Mouse (Mus musculus) kidney, postnatal 4 days (tissue): ENCODE data around the gene Ptgfr.

ENCODE experiments used
- DNase-seq, 2 experiments: peaks; one replicate each; pipeline ENCODE4 v3.0.0; 2021; ENCODE audit warnings: mixed read lengths in 2 of 2

Ptgfr gene

DNA sequence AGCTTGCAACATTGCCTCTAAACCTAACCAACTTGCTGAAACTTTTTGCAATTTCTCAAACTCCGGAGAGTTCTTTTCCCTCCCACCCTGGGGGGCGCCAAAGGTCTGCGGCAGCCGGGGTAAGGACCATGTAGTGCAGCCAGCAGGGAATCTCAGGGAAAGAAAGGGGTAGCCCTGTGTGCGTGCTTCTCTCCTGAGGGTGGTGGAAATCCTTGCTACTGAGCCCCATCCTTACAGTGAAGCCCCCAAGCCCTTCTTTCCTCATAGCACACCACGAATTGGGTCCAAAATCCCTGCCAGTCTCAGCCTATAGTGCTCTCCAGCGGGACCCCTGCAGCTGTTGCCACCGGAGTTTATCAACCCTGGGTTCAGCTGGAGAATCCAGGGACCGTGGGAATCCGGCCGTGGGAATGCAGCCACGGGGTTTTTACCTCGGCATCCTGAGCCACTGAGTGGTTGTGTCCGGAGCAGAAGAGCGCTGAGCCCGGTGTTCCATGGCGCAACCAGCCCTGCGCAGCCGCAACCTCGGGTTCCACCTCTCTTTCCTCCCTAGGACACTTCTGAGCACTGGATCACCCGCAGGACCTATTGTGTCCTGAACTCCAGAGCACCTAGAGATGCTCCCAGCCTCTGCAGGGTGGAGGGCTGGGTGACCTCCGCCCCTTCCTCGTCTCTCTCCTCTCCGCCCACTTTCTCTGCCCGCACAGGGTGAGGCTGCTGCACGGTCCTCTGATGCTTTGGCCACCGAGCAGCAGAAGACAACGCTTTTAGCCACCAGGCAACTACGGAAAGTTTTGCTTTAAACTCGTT, at the start of gene Ptgfr:
Gene Ptgfr (minus strand): TSS at position 760 of the 810 bp plus-strand sequence.
- DNase-seq: peak; percentile 81 to 85

DNA sequence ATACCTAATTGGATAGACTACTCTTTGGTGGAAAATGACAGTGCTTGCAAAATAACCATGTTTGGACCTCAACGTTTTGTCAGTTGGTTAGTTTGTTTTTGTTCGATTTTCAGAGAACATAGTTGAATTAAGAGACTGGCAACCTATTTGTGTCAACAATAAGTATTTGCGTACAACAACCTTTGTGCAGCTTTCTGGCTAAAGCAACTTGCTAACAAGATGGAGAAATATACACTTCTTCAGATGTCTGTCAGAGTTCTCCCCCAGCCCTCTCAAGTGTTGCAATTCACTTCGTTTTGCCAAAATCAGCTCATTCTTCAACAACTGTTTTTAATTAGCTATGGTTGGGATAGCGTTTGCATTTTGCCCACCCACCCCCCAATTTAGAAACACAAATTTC, 46.5 kb upstream of the Ptgfr start:
- DNase-seq: no peak

DNA sequence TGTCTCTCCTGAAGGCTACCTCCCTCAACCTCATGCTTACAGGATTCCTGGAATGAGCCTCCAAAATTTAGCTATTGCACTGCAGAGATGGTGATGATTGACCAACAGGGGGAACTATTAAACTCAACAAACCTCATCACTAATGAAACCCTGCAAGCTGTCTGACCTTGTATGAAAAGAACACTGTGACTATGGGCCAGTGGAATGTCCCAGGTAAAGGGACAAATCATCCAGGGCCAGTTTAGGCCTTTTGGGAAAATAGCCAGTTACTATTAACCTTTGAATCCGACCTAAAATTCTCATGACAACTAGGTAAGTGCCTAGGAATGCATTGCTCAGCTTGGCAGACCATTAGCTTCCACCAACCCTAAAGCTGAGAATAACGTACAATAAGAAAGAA, 42.6 kb upstream of the Ptgfr start:
- DNase-seq: no peak

DNA sequence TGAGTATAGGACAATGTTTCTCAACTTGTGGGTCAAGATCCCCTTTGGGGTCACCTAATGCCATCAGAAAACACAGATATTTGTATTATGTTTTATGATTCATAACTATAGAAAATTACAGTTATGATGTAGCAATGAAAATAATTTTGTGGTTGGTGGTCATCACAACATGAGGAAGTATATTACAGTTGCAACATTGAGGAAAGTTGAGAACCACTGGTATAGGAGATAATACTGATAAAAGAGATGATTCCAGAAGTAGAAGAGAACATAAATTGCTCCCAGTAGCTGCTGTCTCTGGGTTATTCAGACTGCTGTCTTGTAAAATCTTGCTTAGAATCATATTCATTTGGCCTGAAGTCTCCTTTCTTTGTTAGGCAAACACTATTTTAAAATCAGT, 31.5 kb upstream of the Ptgfr start:
- no peak for DNase-seq

DNA sequence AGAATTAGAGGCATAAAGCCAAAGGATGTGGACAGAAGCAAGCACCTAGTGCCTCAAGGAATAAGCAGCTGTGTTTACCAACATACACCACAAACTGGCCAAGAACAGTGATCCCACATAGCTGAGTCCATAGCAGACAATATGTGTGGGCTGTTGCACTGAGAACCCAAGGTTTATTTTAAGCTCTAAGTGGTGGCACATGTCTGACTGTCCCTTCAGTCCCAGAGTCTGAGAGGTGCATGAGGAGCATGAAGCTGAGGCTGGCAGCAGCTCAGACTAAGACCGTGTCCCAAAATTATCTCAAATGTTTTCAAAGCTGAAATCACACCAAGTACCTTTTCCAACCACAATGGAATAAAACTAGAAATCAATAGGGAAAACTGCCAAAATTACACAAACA, 13.9 kb upstream of the Ptgfr start:
- DNase-seq: no peak

DNA sequence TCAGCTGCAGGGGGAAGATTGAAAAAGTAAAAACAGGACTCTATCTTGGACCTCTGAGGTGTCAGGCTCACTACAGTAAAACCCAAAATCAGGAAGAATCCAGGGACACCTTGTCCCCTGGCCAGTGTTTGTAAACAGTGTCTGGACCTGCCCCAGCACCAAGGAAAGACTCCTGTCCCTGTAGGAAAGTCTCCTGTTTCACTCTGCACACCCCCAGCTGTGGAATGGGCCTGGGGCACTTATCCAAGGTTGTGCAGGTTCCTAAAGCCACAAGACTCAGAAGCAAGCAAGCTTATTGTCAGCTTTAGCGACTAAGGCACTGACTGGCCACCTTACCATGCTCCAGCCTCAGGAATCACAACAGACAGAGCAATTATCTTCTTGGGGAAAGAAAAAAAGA, 13.2 kb upstream of the Ptgfr start:
- DNase-seq: no peak

DNA sequence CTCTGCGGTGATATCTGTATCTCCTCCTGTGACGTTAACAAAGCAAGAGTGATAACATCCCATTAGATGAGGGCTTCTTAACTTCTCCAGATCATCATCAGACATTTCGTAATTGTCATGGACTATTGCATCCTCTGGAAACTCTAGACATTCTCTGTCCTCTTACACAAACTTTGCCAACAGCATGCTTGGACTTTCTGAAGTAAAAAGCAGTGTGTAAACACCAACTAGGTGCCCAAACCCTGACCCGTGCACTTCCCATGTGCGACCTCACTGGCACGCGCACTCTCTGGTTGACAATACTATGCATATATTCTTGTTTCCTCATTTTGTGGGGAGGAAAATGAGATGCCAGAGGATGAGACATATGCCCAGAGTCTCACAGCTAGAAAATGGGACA, 8.9 kb upstream of the Ptgfr start:
- no peak for DNase-seq

DNA sequence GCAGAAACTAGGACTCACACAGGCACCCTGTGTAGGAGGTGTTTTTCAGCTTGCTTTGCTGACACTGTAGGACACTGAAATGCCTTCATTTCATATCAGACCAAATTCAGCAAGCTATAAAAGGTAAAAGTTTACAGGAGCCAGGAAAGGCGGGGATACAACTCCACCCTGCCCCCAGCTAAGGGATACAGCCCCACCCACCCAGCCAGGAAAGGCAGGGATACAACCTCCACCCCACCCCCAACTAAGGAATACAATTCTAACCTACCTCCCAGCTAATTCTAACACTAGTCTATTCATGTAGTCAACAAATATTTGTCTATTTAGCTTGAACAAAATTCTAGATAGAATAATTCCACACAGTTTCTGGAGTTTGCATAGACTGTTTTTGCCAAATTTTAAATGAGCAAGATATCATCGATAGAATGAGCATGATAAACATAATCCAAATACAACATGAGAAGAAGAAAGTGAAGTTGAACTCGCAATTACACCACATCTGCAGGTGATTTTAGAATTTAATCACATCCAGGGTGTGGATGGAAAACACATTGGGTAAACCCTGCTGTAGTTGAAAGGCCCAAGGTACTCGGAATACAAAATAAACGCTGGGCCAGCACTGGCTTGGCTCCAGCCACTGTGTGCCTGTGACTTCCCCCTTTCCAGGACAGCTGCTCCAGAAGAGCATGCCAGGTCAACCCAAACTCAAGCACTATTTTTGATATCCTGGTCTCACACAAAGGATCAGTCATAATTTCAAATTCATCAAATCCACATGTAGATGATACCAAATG, 7.1 kb upstream of the Ptgfr start:
- no peak for DNase-seq

DNA sequence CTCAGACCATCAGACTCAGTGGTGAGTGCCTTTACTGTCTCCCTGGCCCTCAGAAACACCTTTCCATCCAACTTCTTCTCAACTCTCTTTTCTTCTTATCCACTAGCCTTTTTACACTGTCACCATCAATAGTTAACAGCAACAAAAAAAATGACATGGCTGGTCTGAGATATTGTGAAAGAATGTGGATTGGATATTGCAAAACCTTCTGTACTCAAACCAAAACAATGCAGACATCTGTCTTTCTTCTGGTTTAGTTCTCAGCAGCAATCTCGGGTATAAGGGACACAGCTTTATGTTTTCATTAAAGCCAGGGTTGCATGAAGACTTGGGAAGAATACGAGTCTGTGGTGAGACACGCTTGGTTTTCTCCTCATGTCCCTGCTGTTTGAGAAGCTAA, 3.3 kb upstream of the Ptgfr start:
- no peak for DNase-seq

DNA sequence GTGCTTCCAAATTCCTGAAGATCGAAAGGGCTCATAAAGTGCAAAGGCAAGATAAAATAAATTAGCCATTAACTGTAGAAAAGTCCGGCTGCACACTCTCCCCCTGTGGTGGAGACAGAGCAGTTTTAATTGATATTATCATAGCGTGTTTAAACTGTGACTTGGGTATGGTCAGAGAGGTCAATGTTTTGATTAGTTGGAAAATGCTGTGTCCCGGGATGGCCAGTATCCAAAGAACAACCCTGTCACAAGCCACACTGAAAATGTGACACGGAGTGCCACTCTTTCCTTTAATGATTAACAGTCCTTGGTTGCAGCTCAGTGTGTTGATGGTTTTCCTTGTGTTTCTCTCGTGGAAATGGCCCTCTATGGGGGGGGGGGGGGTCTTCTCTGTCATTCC, 942 bp upstream of the Ptgfr start:
- DNase-seq: peak in 1 of 2 experiments; percentile 22

DNA sequence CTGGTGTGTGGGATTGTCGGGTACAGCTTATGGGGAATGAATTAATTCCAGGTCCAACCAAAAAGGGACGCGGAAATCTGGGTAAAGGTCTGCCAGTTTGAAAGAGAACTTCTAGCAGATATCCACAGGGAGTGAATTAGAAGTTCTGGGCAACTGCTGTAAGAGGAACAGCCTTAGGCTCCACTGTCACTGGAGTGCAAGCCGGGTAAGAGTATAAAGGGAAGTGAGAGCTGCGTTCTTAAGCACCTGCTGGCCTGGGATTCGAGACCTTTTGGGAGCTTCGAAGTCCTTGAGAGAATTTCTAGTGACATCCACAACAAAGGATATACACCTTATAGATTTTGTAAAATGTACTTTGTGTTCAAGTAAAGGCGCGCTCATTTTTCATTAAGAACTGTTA, 319 bp upstream of the Ptgfr start:
- no peak for DNase-seq

DNA sequence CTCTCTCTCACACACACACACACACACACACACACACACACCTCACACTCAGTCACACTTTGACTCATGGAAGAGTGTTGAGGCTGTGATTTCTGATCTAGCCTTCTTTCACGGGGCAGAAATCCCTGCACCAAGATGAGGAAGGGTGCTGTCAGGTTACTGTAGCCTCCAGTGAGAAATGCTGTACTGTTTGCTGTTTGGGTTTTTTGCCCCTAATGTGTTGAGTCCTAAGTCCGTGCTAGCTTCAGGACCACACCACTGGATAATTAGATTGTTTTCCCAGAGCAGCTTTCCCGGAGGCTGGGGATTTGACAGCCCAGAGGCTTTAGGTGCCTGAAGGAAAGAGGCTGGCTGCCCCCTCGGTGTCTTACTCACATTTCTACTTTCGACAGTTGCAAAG, 979 bp downstream of the Ptgfr start:
- no peak for DNase-seq

DNA sequence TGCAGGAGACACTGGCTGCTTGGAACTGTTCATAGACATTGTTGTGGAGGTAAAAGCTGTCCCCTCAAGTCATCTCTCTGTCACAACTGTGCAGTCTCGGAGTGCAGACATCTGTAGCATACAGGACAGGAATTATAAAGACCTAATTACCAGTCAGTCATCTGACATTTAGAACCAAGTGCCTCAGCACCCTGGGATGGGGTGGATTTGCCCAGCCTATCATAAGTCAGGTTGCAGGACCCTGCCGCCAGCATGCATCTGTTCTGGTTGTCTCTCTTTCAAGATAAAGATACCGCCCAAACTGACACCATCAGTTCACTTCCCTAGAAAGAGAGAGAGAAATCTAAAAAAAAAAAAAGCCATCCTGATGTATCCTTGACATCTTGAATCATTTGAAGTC, 1.6 kb downstream of the Ptgfr start:
- DNase-seq: no peak

DNA sequence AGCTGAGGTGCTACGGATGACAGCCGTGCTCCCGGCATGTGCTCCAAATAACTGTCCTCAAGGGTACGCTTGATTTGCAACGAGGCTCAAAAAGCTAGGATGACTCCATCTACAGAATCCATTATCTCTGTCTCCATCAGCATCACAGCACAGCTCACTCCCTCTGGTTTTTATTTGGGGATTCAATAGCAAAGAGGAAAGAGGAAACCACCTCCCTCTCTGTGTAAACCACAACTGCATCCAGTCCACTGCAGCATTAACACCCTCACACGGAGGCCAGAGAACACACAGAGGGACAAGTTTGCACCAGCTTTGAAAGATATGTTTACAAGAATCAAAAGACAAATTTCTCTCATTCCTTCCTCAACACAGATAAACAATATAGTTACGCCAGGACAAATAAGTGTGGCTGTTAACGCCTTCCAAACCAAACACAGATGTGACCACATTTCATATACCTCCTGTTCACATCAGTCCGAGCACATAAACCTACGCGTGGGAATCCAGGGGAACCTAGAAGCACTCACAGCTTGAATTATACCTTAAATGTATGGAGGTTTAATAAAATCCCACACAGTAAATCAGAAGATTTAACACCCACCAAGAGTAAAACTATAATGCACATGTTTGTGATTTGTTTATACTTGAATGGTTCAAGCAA, 9.3 kb downstream of the Ptgfr start:
- DNase-seq: no peak

DNA sequence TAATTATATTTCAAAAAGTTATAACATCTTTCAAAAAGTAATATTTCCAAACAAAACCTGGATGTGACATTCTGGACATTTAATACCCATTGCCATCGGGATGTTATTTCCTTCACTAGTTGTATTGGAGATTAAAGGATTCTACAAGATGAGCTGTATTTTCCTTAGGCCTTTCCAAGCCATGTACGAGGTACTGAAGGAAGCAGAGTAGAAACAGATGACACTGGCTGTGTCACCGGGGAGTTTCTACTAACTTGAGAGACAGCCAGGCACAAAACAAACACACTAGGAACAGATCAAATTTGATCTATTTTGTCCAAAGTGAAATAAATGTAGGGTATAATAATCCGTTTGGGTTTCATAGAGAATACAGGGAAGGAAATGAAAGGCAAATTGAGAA, 17.6 kb downstream of the Ptgfr start:
- DNase-seq: no peak

DNA sequence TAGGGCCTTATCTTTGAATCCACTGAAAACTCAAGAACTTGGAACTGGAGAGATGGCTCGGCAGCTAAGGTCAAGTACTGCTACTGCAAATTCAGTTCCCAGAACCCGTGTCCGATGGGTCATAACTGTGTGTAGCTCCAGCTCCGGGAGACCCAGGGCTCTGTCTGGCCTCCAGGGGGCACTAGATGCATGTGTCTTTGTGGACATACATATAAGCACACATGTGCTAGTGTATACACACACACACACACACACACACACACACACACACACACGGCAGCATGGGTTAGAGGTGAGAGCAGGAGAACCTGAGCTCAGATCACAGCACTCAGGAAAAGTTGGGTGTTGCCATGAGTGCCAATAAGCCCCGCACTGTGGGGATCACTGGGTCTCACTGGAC, 19.2 kb downstream of the Ptgfr start:
- DNase-seq: peak; percentile 62 to 64

DNA sequence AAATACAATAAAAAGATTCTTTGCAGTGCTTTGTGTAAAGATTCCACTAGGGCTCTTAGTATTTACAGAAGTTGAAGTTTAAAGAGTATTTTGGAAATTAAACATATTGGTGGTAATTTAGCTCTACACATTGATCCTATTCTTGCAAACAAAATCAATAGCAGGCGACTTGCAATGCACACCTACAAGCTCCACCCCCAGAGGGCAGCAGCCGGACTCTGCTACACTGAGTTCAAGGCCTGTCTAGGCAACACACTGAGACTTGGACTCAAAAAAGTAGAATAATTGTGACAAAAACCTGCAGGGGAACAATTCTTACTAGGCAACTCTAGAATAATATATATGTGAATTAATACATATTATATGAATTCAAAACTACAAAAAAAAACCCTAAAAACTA, 28.8 kb downstream of the Ptgfr start:
- no peak for DNase-seq

DNA sequence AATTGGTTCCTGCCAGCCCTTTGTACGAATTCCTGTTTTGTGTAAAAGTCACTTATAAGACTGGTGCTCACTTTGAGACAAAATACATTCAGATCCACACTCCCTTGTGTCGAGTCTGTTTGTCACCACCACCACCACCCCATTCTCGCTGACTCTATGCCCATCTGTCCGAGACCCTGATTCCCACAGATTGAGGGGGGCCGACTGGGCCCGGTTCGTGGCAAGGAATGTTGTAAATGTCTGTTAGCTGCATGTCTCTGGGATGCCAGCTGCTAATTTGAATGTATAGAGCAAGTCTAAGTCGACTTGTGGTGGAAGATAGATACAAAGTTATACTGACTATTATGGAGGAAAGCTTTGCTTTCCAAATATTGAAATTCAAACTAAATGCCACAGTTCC, 48.8 kb downstream of the Ptgfr start:
- DNase-seq: no peak

DNA sequence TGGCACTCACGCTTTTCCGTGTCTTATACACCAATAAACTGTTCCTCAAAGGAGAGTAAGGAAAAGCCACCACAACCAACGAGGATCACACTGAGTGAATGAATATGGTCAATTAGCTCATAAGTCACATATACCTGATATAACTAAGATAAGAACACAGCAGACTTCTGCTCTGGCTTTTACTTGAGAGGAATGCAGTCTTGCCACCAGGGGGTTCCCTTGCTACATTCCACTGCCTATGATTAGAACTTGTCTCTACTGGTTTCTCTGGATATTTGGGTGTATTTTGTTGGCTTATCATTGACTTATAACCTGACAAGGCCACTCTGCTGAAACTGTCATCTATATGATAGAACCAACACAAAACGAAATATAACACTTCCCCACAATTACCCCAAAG, 62.3 kb downstream of the Ptgfr start:
- peak; percentile 59 to 62 for DNase-seq

DNA sequence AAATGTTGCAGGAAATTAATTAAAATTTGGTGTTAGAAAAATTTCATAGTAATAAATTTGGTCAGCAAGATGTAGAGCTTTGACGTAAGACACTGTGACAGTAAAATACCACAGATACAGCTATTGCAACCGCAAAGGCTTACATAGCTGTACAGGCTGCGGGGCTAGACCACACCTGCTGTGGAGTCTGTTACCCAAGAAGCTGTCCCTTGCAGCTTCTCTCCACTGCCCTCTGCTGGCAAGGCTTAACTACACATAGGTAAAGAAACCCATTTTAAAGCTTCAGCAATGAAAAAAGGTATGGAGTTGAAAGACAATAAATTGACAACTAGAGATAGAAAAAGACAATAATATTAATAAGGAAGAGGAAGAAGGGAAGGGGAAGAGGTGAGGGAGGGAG, 66.4 kb downstream of the Ptgfr start:
- peak; percentile 74 to 75 for DNase-seq

DNA sequence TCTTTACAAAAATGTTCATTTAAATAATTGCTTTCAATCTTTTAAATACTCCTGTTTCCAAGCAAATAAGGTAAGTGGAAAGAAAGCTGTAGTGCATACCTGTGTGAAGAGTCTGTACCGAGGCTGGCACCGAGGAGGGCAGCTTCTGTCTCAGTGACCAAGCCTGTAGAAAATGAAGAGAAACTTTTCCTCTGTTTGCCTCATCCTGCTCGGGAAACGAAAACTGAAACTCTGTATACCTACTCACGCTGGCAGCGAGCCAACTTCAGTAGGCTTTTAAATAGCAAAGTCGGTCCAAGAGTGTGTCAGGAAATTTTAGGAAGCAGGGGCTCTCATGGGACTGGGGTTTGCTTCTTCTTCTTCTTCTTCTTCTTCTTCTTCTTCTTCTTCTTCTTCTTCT, 87.7 kb downstream of the Ptgfr start, which contains the start of gene Ifi44:
Gene Ifi44 (minus strand): TSS at position 224 of the 400 bp plus-strand sequence.
- peak; percentile 50 to 59 for DNase-seq

DNA sequence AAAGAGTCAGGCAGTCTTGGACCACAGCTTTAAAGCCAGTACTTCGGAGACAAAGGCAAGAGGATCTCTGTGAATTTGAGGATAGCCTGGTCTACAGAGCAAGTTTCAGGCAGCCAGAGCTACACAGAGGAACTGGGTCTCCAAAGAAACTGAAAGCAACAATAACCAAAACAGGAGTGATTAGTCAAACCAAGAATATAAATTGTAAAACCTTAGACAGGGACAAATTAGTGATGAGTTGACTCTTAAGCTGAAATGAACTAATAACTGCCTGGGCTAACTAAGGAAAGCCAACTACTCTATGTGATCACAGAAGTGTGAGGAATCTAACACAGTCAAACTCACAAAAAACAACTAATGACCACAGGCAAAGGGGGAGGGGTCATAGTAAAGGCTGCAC, 88.9 kb downstream of the Ptgfr start:
- no peak for DNase-seq
